8 mouse cellular contexts compared by ENCODE assay signal in the genomic region with DNA sequence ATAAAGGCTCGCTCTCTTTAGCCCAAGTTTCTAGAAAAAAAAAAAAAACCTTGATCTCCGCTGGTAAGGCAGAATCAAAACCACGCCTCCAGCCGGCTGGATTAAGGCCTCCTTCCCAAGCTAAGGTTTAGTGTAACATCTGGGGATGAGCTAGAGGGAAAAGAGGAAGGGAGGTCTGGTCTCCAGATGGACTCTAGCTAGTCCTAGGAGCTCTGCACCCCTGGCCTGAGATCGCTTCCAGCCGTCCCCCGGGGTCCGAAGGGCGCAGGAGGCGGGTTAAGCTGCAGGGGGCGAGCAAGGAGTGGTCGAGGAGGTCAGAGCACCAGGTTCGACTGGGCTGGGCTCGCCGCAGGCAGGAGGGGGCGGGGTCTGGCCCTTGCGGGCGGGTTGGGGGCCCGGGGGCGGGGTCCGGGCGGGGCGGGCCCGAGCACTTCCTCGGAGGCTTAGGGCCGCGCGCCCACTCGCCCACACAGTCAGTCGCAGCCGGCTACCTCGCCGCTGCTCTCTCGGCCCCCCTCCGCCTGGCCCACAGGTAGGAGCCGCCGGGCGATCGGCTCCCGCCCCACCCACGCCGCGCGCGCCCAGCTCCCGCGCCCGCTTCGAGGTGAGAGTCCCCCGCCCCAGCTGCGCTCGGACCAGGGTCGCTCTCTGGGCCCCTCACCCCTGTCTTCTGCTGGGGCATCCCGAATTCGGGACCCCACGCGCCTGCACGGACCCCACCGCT. TPM values are rescaled to one million over a fixed set of nuclear protein-coding genes. Genes with fewer than 3 reads are reported as not detected.
DNase-seq lines count a peak whose midpoint lies in the region; ATAC-seq and TF ChIP-seq lines count a peak whose summit lies in the region.

A gene (plus strand): TSS at position 454 of the 724 bp plus-strand sequence.

- H3K27ac ChIP-seq in embryonic facial prominence, embryonic 15.5 days (replicated peaks): peak within 1 kb of the TSS; percentile 97
- H3K27ac ChIP-seq in heart, postnatal 0 days (ENCODE audit: low read depth): peak within 1 kb of the TSS; percentile 72

- peak within 1 kb of the TSS; percentile 87 for H3K4me3 ChIP-seq in embryonic facial prominence, embryonic 15.5 days (replicated peaks)
- H3K4me3 ChIP-seq in heart, postnatal 0 days (ENCODE audit: low read depth, low read length): peak within 1 kb of the TSS; percentile 87

- no peaks in the 10 kb centered on the region for H3K9me3 ChIP-seq in embryonic facial prominence, embryonic 15.5 days (replicated peaks)
- H3K9me3 ChIP-seq in heart, postnatal 0 days (replicated peaks; ENCODE audit: control insufficient read depth, low read length): no peaks in the 10 kb centered on the region

- H3K27me3 ChIP-seq in embryonic facial prominence, embryonic 15.5 days: no peaks in the 10 kb centered on the region
- 0 out of 2 replicates have a peak, but pooled peaks cover 3% of the 10 kb centered on the region for H3K27me3 ChIP-seq in heart, postnatal 0 days (ENCODE audit: control insufficient read depth, insufficient read depth, low read length)

- TF ChIP-seq CTCF in heart, postnatal 0 days (IDR thresholded peaks at IDR 0.05; ENCODE audit: low read depth): peak; percentile 8; the same call in 1 of the 2 replicates

- H3K4me2 ChIP-seq in embryonic facial prominence, embryonic 15.5 days (replicated peaks): peak within 1 kb of the TSS; percentile 81
- peak within 1 kb of the TSS; percentile 92 for H3K4me2 ChIP-seq in heart, postnatal 0 days (ENCODE audit: low read depth, low read length)

- peak; percentile 80 for ATAC-seq in embryonic facial prominence, embryonic 15.5 days (ENCODE audit: insufficient number of reproducible peaks, low FRiP score, low TSS enrichment, low read depth)
- ATAC-seq in heart, postnatal 0 days (ENCODE audit: insufficient read depth, low read depth): peak; percentile 54
- ATAC-seq in megakaryocyte progenitor cell, adult 5-6 weeks (replicated peaks; ENCODE audit: poor library complexity): peak; percentile 21

- TF ChIP-seq EP300 in heart, postnatal 0 days (IDR thresholded peaks at IDR 0.05; ENCODE audit: low read depth): no peak

- no peaks in the 10 kb centered on the region for H3K36me3 ChIP-seq in embryonic facial prominence, embryonic 15.5 days
- peaks cover under 1% of the 10 kb centered on the region; the same call in 1 of the 2 replicates for H3K36me3 ChIP-seq in heart, postnatal 0 days (replicated peaks; ENCODE audit: control insufficient read depth, insufficient read depth, low read length)

- peaks cover 55% of the 10 kb centered on the region for H3K4me1 ChIP-seq in embryonic facial prominence, embryonic 15.5 days
- peaks cover 26% of the 10 kb centered on the region for H3K4me1 ChIP-seq in heart, postnatal 0 days (ENCODE audit: control insufficient read depth, insufficient read depth)

- DNase-seq in urinary bladder, postnatal 14 days (ENCODE audit: low spot score): peak; percentile 58
- no peak for DNase-seq in urinary bladder, adult 18-20 months (ENCODE audit: low spot score in 2 of 2)
- peak; percentile 34 for DNase-seq in heart, postnatal 0 days (ENCODE audit: low spot score)
- peak; percentile 80 to 92 for DNase-seq in kidney, postnatal 25 days
- peak; percentile 74 to 79 for DNase-seq in spleen, postnatal 36 days (ENCODE audit: low spot score in 2 of 2)
- no peak for DNase-seq in frontal cortex, postnatal 36 days (ENCODE audit: low spot score in 2 of 2)

- peak within 1 kb of the TSS; percentile 87 for H3K9ac ChIP-seq in embryonic facial prominence, embryonic 15.5 days
- peak within 1 kb of the TSS; percentile 81 for H3K9ac ChIP-seq in heart, postnatal 0 days (replicated peaks; ENCODE audit: low read depth, low read length)

- under 1% methylated on average over 55 of the region's 59 CpGs for WGBS in embryonic facial prominence, embryonic 15.5 days
- WGBS in heart, postnatal 0 days: 1% methylated on average over 45 of the region's 59 CpGs

RNA-seq across cellular contexts. Expression of the gene that starts here (rescaled TPM):
- 17.3 and 17.8 TPM in 2 replicates for polyA plus RNA-seq in embryonic facial prominence, embryonic 15.5 days (2015; fragmentation: Nextera tagmentation; extraction: Ambion mirVana)
- total RNA-seq in heart, postnatal 0 days (2014; rRNA removed; ENCODE audit: low replicate concordance): 7.1 and 14.5 TPM in 2 replicates
- polyA plus RNA-seq in heart, postnatal 0 days (2015; fragmentation: Nextera tagmentation; extraction: Ambion mirVana): 6.2 and 6.5 TPM in 2 replicates
- 17.1 and 19.3 TPM in 2 replicates for total RNA-seq in megakaryocyte progenitor cell, adult 5-6 weeks (2015)
- 4.9 and 5.3 TPM in 2 replicates for total RNA-seq in megakaryocyte progenitor cell, adult 5-6 weeks (2017)

Comparison
In these comparisons a context has a peak if more than half of its experiments do, and no peak if none do; other contexts are left out.
1. DNase-seq: peak in urinary bladder, postnatal 14 days (single experiment), heart, postnatal 0 days (single experiment), kidney, postnatal 25 days (2 of 2) and spleen, postnatal 36 days (2 of 2); none in urinary bladder, adult 18-20 months (0 of 2) and frontal cortex, postnatal 36 days (0 of 2).
2. ATAC-seq: peak in every context shown above with its lines; median percentile 80 in embryonic facial prominence, embryonic 15.5 days; 54 in heart, postnatal 0 days; 21 in megakaryocyte progenitor cell, adult 5-6 weeks.